Mouse (Mus musculus) frontal cortex, postnatal 36 days (tissue): Measurements from ENCODE around the gene Mapre3.
A peak's percentile ranks its signal among the peaks of the same experiment; 100 is the strongest.
"Not testable (repeated sequence)": the region's sequence is repeated elsewhere in the genome, so short reads cannot be mapped to it uniquely, and the experiment has no call there.

Source experiments
- DNase-seq, 2 experiments: peaks; one replicate each; pipeline ENCODE4 v3.0.0; 2022; ENCODE audit warnings: low spot score in 2 of 2

The Mapre3 gene

GRCm38 (mm10) chr5:30824124-30824988 is 9.9 kb downstream of the Mapre3 start:
- no peak for DNase-seq

DNA sequence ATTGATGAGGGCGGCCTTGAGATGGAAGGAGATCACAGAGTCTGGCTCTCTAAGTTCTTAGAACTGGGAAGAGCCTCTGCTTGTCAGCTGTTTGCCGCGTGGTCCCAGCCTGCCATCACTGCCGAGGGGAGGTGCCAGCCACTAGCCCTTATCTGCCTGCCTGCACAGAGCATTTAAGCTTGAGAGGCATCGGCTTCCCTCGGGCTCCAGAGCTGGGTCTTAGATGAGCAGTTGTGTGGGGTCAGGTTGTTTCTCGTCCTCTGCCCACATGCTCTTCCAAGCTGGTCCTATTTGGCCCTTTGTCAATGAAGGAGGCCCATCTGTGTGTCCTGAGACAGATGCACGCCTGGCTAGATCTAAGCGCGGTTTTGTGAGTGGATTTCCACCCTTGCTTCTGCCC is 10.7 kb downstream of the Mapre3 start:
- DNase-seq: no peak

DNA sequence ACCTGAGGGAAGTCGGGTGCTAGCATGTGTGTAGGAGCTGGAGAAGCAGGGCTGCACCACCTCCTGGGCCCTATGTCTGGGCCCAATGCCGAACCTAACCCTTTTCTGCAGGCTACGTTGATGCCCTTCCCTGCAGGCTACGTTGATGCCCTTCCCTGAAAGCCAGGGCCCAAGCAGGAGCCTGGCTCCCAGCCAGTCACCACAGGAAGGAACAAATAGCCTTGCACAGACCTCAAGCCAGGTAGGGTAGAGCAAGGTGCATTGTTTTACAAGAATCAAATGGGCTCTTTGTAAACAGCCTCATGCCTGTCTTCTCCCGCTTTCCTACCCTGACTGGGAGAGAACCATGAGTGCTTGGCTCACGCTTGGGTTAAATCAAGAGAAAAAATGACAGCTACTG is 11.4 kb downstream of the Mapre3 start:
- no peak for DNase-seq

DNA sequence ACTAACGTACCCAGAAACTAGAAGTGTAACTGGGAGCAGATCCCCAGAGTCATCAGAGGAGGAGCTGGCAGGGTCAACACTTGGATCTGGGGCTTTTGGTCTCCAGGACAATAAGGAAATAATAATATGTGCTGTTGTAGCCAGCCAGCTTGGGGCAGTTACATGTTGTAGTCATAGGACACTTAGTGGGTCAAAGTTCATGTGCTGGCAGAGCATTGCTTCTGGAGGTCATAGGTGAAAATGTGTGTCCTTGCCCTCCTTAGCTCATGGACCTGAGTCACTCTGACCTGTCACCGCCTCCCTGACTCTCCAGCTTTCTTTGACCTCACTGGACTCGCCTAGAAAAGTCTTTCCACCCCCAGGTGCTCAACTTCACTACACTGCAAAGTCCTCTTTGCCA is 19.0 kb downstream of the Mapre3 start:
- DNase-seq: no peak

DNA sequence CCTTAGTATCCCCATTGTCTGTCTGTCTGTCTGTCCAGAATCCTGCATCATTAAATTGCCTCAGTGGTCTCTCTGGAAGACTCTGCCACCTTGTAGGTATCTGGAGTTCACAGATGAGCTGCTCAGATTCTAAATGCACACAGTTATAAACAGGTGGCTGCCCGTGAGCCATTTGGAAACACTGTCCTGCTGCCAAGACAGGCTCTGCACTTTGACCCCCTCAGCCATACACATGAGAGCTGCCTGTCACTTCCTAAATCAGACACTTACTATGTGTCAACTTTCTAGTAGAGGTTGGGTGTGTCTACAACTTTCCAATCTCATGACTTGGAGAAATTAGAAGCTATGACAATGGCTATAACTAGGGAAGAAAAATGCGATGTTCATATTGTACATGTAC is 25.3 kb downstream of the Mapre3 start:
- DNase-seq: no peak

DNA sequence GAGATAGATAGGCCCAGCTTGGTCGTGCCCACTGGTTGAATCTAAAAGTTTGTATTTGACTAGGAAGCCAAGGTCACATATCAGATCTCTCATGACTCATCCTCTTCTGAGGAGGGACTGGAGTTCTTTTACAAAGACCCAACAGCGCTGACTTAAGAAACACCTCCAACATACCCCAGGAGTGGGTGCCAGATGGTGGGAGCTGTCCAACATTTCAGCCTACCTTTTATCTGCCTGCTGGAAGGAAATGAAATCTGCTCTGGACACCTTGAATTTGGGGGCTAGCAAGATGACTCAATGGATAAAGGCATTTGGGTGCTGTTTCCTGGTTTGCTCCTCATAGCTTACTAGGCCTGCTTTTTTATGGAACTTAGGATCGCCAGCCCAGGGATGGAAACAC is 27.5 kb downstream of the Mapre3 start:
- DNase-seq: no peak

DNA sequence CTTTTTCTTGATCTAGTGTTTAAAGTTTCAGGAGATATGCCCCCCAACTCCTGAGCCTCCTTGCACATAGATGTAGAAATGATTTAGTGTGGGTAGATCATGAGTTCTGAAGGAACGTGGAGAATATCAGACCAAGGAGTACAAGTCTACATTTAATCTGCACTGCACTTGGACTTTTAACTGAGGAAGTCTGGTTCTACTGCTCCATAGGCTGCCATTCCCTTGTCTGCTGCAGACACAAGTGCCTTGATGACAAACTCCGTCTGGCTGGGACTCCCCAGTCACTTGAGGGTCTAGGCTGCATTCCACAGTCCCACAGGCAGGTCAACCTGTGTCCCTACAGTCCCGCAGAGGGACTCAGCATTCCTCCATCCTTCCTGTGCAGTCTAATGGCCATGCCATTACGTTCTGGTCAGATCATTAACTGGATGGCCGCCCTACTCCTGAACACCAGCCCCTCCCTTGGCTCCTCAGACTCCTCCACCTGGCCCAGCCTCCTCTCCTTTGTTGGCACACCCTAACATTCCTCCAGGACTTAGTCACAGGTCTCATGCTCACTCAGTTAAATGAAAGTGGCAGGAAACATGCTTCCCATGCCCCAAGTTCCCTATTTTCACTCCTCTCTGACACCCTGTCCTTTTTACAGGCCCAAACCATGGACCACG is 35.6 kb downstream of the Mapre3 start:
- no peak for DNase-seq

GRCm38 (mm10) chr5:30850556-30850925 is 36.1 kb downstream of the Mapre3 start:
- DNase-seq: no peak

DNA sequence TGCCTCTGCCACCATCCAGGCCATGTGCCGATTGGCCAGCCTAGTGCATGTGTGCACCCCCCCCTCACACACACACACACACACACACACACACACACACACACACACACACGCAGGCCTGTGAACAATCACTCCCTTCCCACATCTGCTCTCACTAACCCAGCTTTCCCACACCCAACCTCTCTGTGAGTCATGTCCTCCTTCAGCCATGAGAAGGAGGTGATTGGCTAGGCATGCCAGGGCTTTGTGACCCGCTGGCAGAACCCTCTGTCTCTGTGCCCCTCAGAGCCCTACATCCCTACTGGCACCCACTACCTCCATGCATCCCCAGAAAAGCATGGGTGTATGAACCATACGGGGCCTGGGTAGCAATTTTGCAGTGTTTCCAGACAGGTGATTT is 39.1 kb downstream of the Mapre3 start:
- no peak for DNase-seq

DNA sequence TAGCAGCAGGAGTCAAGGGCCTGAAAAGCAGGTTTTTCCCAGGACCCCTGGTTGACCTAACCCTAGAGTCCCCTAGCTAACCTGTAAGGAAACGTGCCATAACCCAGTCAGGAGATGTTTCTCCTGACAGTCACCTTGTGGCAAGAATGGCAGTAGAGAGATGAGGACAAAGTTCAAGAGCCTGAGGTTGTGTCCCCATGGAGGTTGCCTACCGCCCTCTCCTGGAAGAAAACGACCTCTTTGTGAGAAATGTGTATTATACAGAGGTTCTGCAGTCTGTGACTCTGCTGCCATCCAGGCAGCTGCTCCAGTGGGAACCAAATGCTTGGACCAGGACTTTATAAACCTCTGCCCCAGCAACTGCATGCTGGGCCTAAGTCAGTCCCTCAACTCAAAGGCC is 41.2 kb downstream of the Mapre3 start:
- DNase-seq: no peak

- DNase-seq: no peak
Measured at GRCm38 (mm10) chr5:30856124-30856523, 41.7 kb downstream of the Mapre3 start.

GRCm38 (mm10) chr5:30863852-30864251 is 49.4 kb downstream of the Mapre3 start:
- DNase-seq: no peak

DNA sequence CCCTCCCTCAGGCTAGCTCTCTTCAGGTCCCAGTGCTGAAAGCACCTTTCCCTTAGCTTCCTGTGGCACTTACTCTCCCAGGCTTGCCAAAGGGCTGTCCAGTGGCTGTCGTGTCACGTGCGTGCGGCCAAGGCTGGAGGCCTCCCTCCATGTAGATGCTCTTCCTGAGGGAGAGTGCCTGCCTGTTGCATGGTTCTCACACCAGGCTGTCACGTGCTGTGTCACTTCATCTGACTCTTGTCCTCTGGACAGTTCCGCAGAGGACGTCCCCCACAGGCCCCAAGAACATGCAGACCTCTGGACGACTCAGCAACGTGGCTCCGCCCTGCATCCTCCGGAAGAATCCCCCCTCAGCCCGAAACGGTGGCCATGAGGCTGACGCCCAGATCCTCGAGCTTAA is 49.9 kb downstream of the Mapre3 start:
- DNase-seq: no peak

DNA sequence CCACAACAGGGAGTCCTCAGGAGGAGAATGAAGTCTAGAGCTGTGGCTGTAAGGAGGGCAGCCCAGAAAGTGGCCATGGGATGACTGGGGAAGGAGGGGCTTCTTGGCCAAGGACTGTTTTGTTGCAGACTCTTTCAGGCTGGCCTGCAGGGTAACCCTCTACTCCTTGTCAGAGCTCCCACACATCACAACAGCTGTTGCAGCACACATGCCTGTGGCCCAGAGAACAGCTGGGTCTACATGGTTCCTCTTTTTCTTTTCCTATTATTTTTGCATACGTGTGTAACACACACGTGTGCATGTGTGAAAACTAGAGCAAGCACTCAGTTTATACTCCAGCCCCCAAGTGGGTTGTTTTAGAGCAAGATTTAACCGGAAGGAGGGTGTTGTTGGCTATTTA is 52.4 kb downstream of the Mapre3 start:
- no peak for DNase-seq

- no peak for DNase-seq
Measured at GRCm38 (mm10) chr5:30867712-30868111, 53.3 kb downstream of the Mapre3 start, which contains the start of gene Tmem214. TSS of gene Tmem214 (plus strand) at chr5:30868012.

DNA sequence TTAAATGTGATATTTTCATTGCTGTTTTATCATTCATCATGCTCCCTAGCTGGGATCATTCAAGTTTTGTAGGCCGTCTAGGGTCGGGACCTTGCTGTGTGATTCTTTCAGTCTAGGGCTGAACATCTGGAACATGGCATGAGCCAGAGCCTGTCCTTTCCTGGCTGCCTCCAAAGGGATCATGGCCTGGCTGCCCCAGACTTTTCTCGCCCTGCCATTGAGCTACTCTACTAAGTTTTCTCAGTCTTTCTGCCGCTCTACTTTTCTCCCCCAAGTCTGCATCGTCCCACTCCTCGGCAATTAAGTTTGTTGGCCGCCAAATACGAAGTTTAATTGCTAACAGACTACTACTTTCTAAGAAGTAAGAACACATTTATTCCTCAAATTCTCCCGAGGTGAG is 54.5 kb downstream of the Mapre3 start:
- no peak for DNase-seq

DNA sequence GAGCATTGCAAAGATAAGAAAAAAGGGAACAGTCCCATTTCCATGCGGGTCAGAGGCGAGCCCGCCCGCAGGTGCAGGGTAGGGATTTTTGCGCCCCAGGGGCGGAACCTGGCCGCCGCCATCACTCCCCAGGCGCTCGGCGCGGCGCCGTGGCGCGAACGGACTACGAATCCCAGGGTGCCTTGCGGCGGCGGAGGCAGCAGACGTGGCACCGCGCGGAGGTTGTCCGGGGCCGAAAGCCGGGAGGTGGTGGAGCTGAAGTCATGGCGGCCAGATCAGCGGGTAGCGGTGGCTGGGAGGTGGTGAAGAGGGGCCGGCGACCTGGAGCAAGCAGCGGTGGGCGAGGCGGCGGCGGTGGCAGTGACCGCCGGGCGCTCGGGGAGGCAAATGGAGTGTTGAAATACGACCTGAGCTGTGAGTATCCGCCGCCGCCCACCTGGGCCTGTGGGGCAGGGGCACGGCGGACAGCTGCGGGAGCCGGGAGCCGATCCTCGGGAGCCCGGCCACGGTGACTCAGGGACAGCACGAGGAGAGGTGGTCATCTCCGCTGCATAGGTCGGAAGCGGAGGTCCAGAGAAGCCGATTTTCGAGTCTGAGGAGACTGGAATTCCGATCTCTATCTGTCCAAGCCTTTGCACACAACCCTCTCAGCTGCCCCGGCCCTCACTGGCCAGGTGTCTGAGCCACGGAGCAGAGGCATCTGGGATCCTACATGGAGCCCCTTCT is 55.1 kb downstream of the Mapre3 start:
- DNase-seq: peak; percentile 93 to 94

DNA sequence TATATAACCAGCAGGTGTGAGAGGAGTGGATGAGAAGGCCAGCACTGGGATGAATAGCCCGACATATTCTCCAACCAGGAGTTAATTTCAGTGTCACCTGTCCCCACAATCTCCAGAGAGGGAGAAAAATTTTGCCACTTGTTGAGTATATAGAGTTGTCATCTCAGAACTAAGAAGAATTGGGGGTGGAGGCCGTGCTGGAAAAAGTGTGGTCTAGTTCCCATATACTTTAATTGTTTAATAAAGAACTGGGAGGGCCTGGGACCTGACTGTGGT is 55.6 kb downstream of the Mapre3 start:
- DNase-seq: no peak

- DNase-seq: no peak
Measured at GRCm38 (mm10) chr5:30872574-30872973, 58.1 kb downstream of the Mapre3 start.

- DNase-seq: no peak
Measured at GRCm38 (mm10) chr5:30874365-30874764, 59.9 kb downstream of the Mapre3 start.

GRCm38 (mm10) chr5:30878616-30879015 is 64.2 kb downstream of the Mapre3 start:
- no peak for DNase-seq

DNA sequence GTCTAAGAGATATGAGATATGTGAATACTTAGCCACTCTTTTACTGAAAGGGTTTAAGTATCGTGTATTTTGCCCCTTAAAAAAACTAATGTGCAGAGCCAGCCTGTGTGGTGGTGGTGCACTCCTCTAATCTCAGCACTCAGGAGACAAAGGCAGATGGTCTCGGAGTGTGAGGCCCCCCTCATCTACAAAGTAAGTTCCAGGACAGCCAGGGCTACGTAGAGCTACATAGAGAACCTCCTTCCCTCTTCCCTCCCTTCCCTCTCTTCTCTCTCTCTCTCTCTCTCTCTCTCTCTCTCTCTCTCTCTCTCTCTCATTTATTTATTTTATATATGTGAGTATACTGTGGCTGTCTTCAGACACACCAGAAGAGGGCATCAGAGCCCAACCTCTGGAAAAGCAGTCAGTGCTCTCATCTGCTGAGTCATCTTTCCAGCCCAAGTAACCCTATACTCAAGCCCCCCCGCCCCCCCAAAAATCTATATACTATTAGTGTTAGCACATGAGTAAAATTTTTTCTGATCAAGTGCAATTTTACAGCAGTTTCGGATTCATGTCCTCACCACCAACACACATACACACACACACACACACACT is 65.0 kb downstream of the Mapre3 start:
- no peak for DNase-seq

DNA sequence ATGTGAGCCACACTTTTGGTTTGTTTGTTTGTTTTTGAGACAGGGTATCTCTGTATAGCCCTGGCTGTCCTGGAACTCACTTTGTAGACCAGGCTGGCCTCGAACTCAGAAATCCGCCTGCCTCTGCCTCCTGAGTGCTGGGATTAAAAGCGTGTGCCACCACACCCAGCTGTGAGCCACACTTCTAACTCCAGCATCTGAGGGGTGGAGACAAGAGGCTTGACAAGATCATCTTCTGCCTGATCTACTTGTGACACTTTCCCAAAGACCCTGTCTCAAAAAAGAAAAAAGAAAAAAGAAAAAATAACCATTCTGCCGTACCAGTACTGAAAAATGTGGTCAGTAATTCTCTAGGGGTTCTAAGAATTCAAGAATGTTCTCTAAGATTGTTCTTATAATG is 67.4 kb downstream of the Mapre3 start:
- DNase-seq: not testable (repeated sequence)
